Mouse (Mus musculus): ENCODE data around the gene Thbs1. TPM values are rescaled to one million over a fixed set of nuclear protein-coding genes. Genes with fewer than 3 reads are reported as not detected.
A peak's percentile ranks its signal among the peaks of the same experiment; 100 is the strongest.

The Thbs1 gene
- polyA plus RNA-seq, 1 experiment from 2014 or later, result 77.4 TPM

DNA sequence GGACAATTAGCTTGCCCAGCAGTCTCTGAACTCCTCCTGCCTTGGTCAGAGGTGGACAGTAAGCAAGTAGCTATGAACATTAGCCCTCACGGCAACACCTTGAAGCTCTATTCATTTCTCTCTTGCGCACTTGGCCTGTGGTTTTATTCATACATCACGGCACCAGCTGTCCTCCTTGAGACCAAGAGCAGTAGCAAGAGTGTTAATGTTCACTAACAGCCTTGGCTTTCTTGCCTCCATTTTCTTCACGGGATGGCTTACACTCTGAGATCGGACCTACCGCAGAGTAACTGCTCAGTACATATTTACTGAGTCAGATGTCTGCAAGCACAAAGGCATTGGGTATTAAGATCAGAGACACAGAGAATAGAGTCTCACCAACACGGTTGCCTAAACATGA is 12.8 kb downstream of the Thbs1 start:
- ATAC-seq (ENCODE audit: low read depth) (no peak), DNase-seq (ENCODE audit: low spot score) (no peak)
- peaks cover 69% of the 10 kb centered on the region for H3K36me3 ChIP-seq (ENCODE audit: control insufficient read depth, insufficient read depth, low read length)
- H3K27ac ChIP-seq (replicated peaks; ENCODE audit: low read depth, low read length), result no peak overlapping the region
- 82% methylated on average over 7 of the region's 7 CpGs for WGBS
- H3K4me1 ChIP-seq (ENCODE audit: control insufficient read depth, insufficient read depth, low read length), result no peaks in the 10 kb centered on the region
- no peaks in the 10 kb centered on the region for H3K9me3 ChIP-seq (ENCODE audit: control insufficient read depth, low read length)
- H3K27me3 ChIP-seq (replicated peaks; ENCODE audit: control insufficient read depth, insufficient read depth, low read length), result no peaks in the 10 kb centered on the region
- no peak overlapping the region for H3K4me2 ChIP-seq (ENCODE audit: low read depth, low read length)
- no peak overlapping the region for H3K4me3 ChIP-seq (ENCODE audit: low read depth, low read length)
- H3K9ac ChIP-seq (ENCODE audit: low read depth, low read length), result no peak overlapping the region

DNA sequence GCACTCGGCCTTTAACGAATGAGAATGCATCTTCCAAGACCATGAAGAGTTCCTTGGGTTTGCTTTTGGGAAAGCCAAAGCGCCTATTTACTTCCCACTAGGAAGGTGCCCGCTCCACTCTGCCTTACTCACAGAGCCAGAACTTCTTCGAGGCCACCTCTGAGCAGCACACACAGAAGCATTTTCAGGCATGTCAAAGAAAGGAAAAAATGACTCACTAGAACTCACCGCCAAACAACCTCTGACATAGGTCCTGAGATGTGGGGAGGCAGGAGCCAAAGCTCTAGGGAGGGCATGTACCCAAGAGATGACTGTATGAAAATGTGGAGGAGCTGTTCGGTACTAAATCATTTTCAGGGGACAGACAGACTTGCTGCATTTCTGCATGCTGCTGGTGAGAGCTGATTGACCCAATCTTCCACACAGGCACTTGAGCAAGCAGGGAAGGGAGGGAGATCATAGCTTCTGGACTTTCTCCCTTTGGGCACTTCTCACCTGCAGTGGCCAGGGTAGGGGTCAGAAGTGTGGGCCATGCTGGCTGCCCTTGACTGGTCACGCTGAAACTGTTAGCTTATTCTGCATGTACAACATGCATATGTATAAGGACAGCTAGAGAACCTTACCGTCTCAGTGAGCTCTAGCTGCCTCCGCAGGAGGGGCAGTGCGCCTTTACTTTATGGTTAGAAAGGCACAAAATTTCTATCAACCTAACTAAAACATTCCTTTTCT is 13.7 kb downstream of the Thbs1 start:
- H3K27me3 ChIP-seq (replicated peaks; ENCODE audit: control insufficient read depth, insufficient read depth, low read length), result no peaks in the 10 kb centered on the region
- H3K4me1 ChIP-seq (ENCODE audit: control insufficient read depth, insufficient read depth, low read length), result no peaks in the 10 kb centered on the region
- ATAC-seq (ENCODE audit: low read depth), result 0 out of 2 replicates have a peak, but pooled peaks have one; percentile 3
- H3K4me2 ChIP-seq (ENCODE audit: low read depth, low read length), result no peak overlapping the region
- WGBS, result 75% methylated on average over 11 of the region's 11 CpGs
- no peak overlapping the region for H3K27ac ChIP-seq (replicated peaks; ENCODE audit: low read depth, low read length)
- no peaks in the 10 kb centered on the region for H3K9me3 ChIP-seq (ENCODE audit: control insufficient read depth, low read length)
- H3K9ac ChIP-seq (ENCODE audit: low read depth, low read length), result no peak overlapping the region
- DNase-seq (ENCODE audit: low spot score), result no peak
- peaks cover 60% of the 10 kb centered on the region for H3K36me3 ChIP-seq (ENCODE audit: control insufficient read depth, insufficient read depth, low read length)
- no peak overlapping the region for H3K4me3 ChIP-seq (ENCODE audit: low read depth, low read length)

DNA sequence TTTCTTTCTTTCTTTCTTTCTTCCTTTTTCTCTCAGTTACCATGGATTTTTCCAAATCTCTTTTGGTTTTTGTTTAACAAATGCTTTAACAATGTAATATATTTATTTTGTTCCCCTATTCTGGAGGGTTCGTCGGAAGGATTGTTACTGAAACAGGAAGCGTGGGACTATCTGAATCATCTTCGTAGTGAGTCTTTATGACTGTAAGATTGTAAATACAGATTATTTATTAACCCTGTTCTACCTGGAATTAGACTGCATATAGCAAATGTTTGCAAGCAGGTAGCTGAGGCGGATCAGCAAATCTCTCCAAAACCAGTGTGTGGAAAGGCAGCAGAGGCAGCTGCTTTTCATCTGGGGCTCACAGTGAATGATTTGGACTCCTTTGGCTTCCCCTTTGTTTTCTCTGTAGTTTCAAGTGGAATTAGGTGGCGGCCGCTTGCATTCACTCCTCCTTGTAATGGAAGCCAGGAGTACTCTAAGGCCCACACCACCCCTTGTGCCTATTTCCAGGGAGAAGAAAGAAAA is 14.3 kb downstream of the Thbs1 start:
- no peak overlapping the region for H3K9ac ChIP-seq (ENCODE audit: low read depth, low read length)
- no peak overlapping the region for H3K4me2 ChIP-seq (ENCODE audit: low read depth, low read length)
- H3K27me3 ChIP-seq (replicated peaks; ENCODE audit: control insufficient read depth, insufficient read depth, low read length), result no peaks in the 10 kb centered on the region
- 59% methylated on average over 7 of the region's 7 CpGs for WGBS
- no peaks in the 10 kb centered on the region for H3K9me3 ChIP-seq (ENCODE audit: control insufficient read depth, low read length)
- peaks cover 54% of the 10 kb centered on the region for H3K36me3 ChIP-seq (ENCODE audit: control insufficient read depth, insufficient read depth, low read length)
- ATAC-seq (ENCODE audit: low read depth) (no peak), DNase-seq (ENCODE audit: low spot score) (no peak)
- no peak overlapping the region for H3K4me3 ChIP-seq (ENCODE audit: low read depth, low read length)
- H3K27ac ChIP-seq (replicated peaks; ENCODE audit: low read depth, low read length), result no peak overlapping the region
- no peaks in the 10 kb centered on the region for H3K4me1 ChIP-seq (ENCODE audit: control insufficient read depth, insufficient read depth, low read length)

DNA sequence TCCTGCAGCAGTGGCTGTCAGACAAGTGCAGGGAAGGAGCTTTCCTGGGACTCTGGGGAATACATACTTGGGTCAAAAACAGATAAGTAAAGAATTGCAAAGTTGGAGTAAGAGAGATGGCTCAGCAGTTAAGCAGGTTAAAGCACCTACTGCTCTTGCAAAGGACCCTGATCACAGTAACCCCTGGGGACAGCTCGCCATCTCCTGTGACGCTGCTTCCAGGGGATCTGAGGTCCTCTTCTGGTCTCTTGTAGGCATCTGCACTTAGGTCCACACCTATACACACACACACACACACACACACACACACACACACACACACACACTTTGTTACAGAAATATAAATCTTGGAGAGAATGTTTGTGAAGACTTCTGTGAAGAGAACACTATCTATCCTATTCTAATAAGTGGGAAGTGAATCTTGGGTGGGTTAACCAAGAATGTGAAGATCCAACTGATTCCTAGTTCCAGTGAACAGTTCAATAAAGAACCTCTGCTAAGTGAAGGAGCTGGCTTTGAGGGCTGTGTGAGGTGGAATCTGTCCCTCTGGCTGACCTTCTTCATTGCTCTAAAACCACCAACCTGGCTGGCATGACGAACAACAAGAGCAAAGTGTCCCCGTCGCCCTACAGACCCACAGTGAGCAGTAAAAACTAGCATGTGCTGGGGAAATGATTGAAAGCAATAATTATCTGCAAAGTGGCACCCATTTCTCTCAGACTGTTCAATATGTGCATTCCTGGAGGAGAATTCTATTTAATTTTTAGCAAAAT is 16.0 kb downstream of the Thbs1 start:
- no peak for ATAC-seq (ENCODE audit: low read depth)
- Histone ChIP-seq H3K4me1 (ENCODE audit: control insufficient read depth, insufficient read depth, low read length) (no peaks in the 10 kb centered on the region), H3K36me3 (ENCODE audit: control insufficient read depth, insufficient read depth, low read length) (peaks cover 37% of the 10 kb centered on the region), H3K4me2 (ENCODE audit: low read depth, low read length) (no peak overlapping the region), H3K27ac (replicated peaks; ENCODE audit: low read depth, low read length) (no peak overlapping the region), H3K27me3 (replicated peaks; ENCODE audit: control insufficient read depth, insufficient read depth, low read length) (no peaks in the 10 kb centered on the region), H3K4me3 (ENCODE audit: low read depth, low read length) (no peak overlapping the region), H3K9ac (ENCODE audit: low read depth, low read length) (no peak overlapping the region), H3K9me3 (ENCODE audit: control insufficient read depth, low read length) (no peaks in the 10 kb centered on the region)
- WGBS, result 86% methylated on average over 5 of the region's 5 CpGs
- DNase-seq (ENCODE audit: low spot score), result no peak

DNA sequence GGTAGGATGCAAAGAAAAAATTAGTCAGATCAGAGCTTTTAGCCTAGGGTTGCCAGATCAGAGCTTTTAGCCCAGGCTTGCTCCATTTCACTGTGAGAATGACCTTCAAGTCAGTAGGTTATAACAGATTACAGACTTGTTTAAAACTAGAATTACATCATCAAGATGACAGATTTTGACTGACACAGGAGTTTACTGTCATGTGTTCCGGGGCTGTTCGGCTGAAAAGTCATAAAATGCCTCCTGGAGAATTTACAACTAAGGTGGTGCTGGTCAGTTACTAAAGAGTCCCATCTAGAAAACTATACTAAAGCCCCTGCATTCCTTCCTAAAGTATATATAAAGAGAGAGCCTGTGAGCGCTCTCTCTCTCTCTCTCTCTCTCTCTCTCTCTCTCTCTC is 16.6 kb downstream of the Thbs1 start:
- no peak for DNase-seq (ENCODE audit: low spot score)
- Histone ChIP-seq H3K9me3 (ENCODE audit: control insufficient read depth, low read length) (no peaks in the 10 kb centered on the region), H3K4me1 (ENCODE audit: control insufficient read depth, insufficient read depth, low read length) (no peaks in the 10 kb centered on the region), H3K36me3 (ENCODE audit: control insufficient read depth, insufficient read depth, low read length) (peaks cover 31% of the 10 kb centered on the region), H3K27ac (replicated peaks; ENCODE audit: low read depth, low read length) (no peak overlapping the region), H3K27me3 (replicated peaks; ENCODE audit: control insufficient read depth, insufficient read depth, low read length) (no peaks in the 10 kb centered on the region), H3K4me2 (ENCODE audit: low read depth, low read length) (no peak overlapping the region), H3K9ac (ENCODE audit: low read depth, low read length) (no peak overlapping the region), H3K4me3 (ENCODE audit: low read depth, low read length) (no peak overlapping the region)
- ATAC-seq (ENCODE audit: low read depth), result no peak
- WGBS, result 65% methylated on average over 3 of the region's 3 CpGs

DNA sequence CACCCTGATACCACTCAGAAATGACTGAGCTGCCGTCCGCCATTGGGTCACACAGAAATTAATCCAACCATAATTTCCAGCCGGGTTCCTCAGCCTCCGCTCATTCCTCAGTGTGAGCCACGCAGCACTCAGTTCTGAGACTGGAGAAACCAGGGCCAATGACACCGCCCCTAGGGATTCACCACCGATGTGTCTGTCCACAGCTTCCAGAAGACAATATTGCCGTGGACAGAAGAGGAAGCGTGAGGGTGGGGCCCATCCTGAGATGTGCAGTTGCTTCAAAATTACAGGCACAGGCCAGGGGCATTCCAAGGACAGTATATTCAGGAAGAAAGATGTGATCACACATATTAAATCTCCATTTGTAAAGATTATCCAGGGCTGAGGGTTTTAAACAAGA is 25.4 kb downstream of the Thbs1 start:
- H3K9ac ChIP-seq (ENCODE audit: low read depth, low read length), result no peak overlapping the region
- DNase-seq (ENCODE audit: low spot score), result no peak
- no peak for ATAC-seq (ENCODE audit: low read depth)
- no peak overlapping the region for H3K4me2 ChIP-seq (ENCODE audit: low read depth, low read length)
- H3K27ac ChIP-seq (replicated peaks; ENCODE audit: low read depth, low read length), result no peak overlapping the region
- no peaks in the 10 kb centered on the region for H3K9me3 ChIP-seq (ENCODE audit: control insufficient read depth, low read length)
- H3K36me3 ChIP-seq (ENCODE audit: control insufficient read depth, insufficient read depth, low read length), result no peaks in the 10 kb centered on the region
- 82% methylated on average over 9 of the region's 9 CpGs for WGBS
- no peak overlapping the region for H3K4me3 ChIP-seq (ENCODE audit: low read depth, low read length)
- H3K27me3 ChIP-seq (replicated peaks; ENCODE audit: control insufficient read depth, insufficient read depth, low read length), result no peaks in the 10 kb centered on the region
- no peaks in the 10 kb centered on the region for H3K4me1 ChIP-seq (ENCODE audit: control insufficient read depth, insufficient read depth, low read length)

DNA sequence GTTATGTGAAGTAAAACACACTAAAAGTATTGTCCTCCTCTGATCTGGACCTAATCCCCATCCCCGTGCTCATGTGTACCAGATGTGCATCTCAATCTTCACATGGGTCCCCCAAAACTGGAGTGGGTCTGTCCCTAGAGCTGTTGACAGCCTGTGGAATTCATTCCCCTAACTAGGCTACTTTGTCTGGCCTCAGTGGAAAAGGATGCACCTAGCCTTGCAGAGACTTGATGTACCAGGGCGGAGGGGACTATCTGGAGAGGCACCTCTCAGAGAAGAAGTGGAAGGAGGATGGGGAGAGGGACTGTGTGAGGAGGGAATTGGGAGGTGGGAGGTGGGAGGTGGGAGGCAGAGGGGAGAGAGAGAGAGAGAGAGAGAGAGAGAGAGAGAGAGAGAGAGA is 26.1 kb downstream of the Thbs1 start:
- DNase-seq (ENCODE audit: low spot score), result no peak

DNA sequence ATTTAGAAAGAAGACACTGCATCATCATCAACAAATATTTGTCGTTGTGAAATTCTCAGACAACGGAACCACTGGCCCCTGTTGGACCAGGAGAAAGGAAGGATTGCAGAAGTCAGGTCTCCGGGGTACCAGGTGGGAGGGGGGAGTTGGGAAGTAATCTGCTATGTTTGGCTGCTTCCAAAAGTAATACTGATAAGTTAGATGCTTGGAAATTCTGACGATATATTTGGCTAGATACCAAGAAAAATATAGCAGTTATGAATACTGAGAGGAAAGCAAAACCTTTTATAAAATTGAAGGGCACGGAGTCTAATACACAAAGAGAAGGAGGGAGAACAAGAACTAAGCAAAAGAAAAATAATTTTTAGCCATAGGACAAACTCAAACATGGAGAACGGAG is 27.6 kb downstream of the Thbs1 start:
- no peaks in the 10 kb centered on the region for H3K27me3 ChIP-seq (replicated peaks; ENCODE audit: control insufficient read depth, insufficient read depth, low read length)
- ATAC-seq (ENCODE audit: low read depth) (no peak), DNase-seq (ENCODE audit: low spot score) (peak; percentile 83)
- no peak overlapping the region for H3K27ac ChIP-seq (replicated peaks; ENCODE audit: low read depth, low read length)
- H3K9ac ChIP-seq (ENCODE audit: low read depth, low read length), result no peak overlapping the region
- H3K36me3 ChIP-seq (ENCODE audit: control insufficient read depth, insufficient read depth, low read length), result no peaks in the 10 kb centered on the region
- WGBS, result 60% methylated on average over 6 of the region's 6 CpGs
- H3K4me1 ChIP-seq (ENCODE audit: control insufficient read depth, insufficient read depth, low read length), result no peaks in the 10 kb centered on the region
- H3K4me2 ChIP-seq (ENCODE audit: low read depth, low read length), result no peak overlapping the region
- H3K9me3 ChIP-seq (ENCODE audit: control insufficient read depth, low read length), result no peaks in the 10 kb centered on the region
- H3K4me3 ChIP-seq (ENCODE audit: low read depth, low read length), result no peak overlapping the region

More for the DNA sequence above, 26.1 kb downstream of the Thbs1 start:
- Histone ChIP-seq H3K27ac (replicated peaks; ENCODE audit: low read depth, low read length) (no peak overlapping the region), H3K36me3 (ENCODE audit: control insufficient read depth, insufficient read depth, low read length) (no peaks in the 10 kb centered on the region), H3K4me3 (ENCODE audit: low read depth, low read length) (no peak overlapping the region), H3K4me2 (ENCODE audit: low read depth, low read length) (no peak overlapping the region), H3K27me3 (replicated peaks; ENCODE audit: control insufficient read depth, insufficient read depth, low read length) (no peaks in the 10 kb centered on the region), H3K9ac (ENCODE audit: low read depth, low read length) (no peak overlapping the region), H3K9me3 (ENCODE audit: control insufficient read depth, low read length) (no peaks in the 10 kb centered on the region), H3K4me1 (ENCODE audit: control insufficient read depth, insufficient read depth, low read length) (no peaks in the 10 kb centered on the region)
- 82% methylated on average over 2 of the region's 2 CpGs for WGBS
- no peak for ATAC-seq (ENCODE audit: low read depth)

Data from embryonic facial prominence, embryonic 14.5 days (tissue).